Mouse (Mus musculus) left cerebral cortex, adult 9 months (tissue): ENCODE results near the gene Alg3.

Experiments used
- DNase-seq, 2 experiments: peaks; one replicate each; pipeline ENCODE4 v3.0.0; 2022; ENCODE audit warnings: low spot score in 2 of 2

Gene Alg3

DNA sequence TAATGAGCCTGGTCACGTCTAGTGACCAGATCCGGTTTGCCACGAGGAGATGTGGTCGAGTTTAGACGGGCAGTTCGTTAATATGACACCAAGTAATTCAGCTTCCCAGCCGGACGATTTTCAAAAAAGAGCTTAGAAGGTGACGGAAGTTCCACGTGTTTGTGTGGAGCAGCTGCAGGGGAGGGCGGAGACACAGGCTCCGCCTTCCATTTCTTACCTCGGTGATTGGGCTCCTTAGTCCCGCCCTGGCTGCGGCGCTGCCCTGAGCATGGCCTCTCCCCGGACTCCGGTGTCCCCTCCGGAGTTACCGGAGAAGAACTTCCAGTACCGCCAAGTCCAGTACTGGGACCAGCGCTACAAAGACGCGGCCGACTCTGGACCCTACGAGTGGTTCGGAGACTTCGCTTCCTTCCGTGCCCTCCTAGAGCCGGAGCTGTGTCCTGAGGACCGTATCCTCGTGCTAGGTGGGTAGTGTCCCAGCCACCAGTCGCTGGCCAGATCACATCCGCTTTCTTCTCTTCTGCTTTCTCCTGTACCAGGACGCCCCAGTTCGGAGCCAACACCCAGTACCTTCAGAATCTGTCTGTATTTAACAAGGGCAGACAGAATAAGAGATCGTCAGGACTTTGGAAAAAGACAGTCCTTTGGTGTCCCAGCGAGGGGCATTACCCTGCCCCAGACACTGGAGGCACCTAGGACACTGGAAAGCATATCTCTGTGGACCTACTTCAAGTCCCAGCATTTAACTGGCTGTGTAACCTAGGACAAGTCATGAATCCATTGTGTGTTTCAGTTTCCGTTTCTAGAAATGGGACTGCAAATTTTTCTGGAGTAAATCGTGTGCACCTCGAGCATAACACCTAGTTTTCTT lies at the start of gene Alg3, which contains the start of the genes Eef1akmt4 and Gm49333:
Gene Alg3 (minus strand): TSS at position 379 of the 871 bp plus-strand sequence.
Gene Eef1akmt4 (plus strand): TSS at position 237 of the 871 bp plus-strand sequence.
Gene Gm49333 (plus strand): TSS at position 254 of the 871 bp plus-strand sequence.
- DNase-seq = peak in 1 of 2 experiments; percentile 78

DNA sequence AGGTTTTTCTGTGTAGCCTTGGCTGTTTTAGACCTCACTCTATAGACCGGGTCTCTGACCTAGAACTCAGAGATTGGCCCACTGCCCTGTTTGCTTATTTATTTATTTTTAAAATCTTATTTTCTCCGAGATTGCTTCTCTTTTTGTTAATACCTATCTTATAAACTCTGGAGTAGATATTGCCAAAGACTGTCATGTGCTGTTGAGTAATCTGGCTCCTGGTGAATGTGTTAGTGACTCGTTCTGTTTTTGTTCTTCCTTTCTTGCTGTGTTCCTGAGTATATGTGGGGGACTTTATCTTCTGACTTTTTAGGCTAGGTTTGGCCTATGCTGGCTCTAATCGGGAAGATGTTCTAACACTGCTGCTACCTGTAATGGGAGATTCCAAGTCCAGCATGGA lies 46.1 kb upstream of the Alg3 start:
- no peak for DNase-seq

DNA sequence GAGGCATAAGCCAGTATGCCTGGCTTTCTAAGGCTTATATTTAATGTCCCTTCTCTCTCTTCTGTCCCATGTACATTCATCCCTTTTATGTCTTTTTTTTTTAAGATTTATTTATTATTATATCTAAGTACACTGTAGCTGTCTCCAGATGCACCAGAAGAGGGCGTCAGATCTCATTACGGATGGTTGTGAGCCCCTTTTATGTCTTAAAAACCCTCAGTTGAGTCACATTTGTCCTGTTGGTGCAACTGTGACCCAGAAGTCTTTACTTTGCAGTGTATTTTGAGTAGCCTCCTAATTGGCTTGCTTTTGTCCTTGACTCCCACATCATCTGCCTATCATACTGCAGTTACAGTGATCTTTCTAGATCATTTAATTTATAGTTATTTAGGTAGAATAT lies 41.8 kb upstream of the Alg3 start:
- no peak for DNase-seq

DNA sequence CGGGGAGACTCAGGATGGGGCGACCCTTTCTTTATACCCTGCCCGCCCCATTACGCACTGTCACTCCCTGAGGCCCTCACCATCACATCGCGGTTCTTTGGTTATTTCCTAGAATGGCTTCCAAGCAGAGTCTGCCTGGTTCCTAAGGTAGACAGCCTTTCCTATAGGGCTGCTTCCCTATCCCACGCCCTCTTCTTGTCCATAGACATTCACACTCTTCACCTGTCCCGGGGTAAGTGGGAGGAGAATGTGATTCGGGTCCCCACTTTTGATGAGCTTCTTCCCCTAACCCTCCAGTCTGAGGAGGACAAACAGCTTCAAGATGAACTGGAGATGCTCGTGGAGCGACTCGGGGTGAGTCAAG lies 40.4 kb upstream of the Alg3 start:
- no peak for DNase-seq

DNA sequence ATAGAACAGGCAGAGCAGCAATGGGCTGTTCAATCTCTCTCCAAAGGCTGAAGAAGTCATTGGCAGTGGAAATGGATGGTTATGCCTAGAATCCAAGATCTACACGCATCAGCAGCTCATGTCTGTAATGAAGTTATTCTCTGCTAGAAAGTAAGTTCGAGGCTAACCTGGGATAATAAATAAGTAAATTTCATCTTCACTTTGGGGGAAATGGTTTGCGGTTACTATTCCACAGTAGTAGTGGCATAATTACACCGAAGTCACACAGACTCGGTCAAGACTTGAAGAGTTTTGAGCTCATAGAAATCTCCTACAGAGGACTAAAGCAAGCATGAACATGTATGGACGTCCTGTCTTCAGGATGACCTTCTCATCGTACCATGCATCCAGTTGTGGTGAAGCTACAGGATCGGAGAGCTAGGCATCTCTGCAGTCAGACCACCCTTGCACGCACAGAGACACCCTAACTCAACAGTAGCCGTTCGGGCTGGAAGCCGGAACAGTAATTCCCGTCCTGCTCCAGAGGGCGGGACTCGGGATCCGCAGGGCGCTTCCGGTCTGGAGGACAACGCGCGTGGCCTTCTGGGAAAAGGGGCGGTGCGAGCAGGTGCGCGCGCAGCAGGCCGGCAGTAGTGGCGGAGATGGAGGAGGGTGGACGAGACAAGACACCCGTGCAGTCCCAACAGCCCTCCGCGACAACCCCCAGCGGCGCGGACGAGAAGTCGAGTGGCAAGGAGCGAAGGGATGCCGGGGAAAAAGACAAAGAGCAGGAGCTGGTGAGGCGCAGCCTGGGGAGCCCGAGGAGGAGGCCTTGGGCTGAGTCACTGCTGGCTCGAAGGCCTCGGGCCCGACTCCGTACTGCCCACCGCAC lies 39.8 kb upstream of the Alg3 start, which contains the start of gene Psmd2:
Gene Psmd2 (plus strand): TSS at position 577 of the 871 bp plus-strand sequence.
- DNase-seq = peak; percentile 79 to 95

DNA sequence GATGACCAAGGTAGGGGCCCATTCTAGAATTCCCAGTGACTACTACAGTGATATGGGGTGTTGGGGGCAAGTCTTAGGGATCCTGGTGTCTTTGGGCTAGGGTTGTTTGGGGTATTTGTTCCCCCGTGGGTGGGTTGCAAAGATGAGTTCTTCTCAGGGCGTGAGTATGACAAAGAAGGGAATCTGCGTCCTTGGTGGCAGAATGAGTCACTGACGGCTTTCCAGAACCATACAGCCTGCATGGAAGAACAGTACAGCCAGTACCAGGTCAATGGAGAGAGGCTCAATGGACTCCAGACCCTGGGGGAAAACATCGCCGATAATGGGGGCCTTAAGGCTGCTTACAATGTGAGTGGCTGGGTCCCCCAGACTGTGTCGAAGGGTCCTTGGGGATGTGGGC lies 32.4 kb upstream of the Alg3 start:
- DNase-seq = no peak

DNA sequence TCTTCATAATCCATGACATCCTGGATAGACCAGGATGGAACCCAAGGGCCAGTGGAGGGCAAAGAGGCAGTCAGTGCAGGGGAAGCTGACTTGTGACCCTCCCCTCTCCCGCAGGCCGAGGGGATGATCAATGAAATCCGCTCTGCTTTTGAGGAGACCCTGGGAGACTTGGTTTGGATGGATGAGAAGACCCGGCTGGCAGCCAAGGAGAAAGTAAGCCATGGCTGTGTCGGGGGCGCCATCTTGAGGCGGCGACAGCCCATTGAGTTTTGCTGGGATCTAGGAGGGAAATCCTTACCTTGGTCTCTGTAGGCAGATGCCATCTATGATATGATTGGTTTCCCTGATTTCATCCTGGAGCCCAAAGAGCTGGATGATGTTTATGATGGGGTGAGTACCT lies 30.6 kb upstream of the Alg3 start:
- peak in 1 of 2 experiments; percentile 77 for DNase-seq

DNA sequence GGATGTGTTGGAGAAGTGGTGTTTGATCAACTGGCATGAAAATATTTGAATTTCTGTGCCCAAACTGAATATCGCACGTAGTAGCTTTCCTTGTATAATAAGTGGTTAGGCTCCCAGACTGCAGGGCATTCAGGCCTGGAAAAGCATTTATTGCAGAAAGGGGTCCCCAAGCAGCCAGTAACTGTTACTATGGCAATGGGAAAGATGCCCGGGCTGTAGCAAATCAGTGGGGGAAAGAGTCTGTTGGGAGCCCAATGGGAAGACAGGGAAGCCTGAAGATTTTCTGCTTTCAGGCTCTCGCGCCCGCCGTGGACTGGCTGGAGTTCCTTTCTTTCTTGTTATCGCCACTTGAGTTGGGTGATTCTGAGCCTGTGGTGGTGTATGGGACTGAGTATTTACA lies 26.8 kb upstream of the Alg3 start:
- DNase-seq = peak in 1 of 2 experiments; percentile 33

DNA sequence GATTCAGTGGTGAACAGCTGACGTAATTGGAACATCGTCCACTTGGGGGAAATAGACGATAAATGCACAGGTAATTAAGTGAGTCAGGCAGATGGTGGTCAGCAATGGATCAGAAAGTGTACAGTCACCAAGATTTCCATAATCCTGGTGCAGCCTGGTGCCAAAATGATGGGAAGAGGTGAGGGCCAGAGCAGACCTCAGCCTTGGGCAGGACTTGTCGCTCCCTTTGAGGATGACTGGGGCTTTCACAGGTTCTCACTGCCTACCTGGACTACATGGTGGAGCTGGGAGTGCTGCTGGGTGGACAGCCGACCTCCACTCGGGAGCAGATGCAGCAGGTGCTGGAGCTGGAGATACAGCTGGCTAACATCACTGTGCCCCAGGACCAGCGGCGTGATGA lies 25.9 kb upstream of the Alg3 start:
- no peak for DNase-seq

DNA sequence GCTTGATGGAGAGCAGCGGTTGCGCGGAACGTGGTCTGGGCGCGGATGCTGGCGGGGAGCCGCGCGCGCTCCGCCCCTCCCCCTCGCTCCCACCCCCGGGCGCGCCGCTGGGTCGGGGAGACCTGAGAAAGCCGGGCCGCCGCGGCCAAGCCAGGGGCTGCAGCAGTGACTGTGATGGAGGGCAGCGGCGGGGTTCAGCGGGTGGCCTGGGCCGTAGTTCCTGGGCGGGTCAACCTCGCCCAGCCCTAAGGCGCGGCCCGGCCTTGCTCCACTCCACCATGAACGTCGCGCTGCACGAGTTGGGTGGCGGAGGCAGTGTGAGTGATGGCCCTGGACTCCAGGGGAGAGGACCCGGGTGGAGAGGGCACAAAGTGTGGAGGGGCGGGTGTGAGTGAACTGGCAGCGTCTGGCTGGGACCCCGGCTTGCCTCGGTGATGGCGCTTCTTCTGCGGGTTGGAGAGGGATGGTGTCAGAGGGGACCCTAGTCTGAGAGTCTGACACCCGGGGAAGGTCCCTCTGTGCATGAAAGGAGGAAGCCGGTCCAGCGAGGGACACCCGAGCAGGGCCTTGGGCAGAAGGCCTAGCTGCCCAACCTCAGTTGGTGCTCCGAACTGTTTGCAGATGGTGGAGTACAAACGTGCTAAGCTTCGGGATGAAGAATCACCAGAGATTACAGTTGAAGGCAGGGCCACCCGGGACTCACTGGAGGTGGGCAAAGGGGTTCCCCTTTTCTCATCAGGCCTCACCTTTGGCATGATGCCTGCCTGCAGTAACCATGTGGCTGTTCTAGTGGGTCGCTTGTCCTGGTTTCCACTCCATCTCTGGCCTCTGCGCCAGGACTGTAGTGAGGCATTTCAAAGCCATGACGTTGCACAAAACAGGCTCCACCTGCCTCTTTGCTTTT lies 18.4 kb upstream of the Alg3 start, which contains the start of gene Ece2:
Gene Ece2 (plus strand): TSS at position 98 of the 904 bp plus-strand sequence.
- no peak for DNase-seq

DNA sequence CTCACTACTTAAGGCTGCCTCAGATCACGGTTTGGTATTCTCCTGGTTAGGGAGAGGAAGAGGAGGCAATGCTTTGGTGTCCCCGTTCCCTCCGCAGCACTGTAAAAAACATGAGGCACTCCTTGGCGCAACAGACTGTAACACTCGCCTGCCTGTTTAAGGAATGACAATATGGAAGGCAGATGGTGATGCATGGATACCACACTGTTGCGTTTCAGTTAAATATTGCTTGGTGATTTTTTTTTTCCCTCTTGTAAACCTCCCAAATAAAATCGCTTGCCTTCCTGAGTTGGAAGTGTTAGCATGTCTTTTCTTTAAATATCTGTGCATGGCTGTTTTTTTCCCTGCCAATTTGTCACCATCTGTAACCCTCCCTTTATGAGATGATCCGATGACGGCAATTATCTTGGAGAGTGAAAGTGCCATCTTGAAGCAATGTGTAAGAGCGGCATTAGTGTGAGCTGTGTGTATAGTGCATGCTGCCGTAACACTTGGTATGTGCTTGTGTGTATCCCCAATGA lies 17.4 kb upstream of the Alg3 start:
- DNase-seq = peak; percentile 39 to 58

DNA sequence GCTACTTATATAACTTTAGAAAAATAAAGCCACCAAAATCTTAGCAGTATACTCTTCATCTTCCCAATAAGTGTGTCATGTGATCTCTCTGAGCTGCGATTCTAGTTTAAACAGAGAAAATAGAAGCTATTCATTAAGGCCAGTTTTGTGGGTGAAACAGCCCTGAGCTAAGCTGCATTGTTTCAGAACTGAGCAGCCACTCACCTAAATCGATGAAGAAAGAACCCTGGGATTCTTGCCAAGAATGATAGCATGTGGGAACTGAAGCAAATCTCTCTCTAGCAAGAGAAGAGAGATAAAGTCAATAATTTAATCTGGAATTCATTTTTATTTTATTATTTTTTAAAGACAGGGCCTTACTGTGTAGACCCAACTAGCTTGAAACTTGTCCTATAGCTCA lies 11.7 kb upstream of the Alg3 start:
- DNase-seq = no peak

DNA sequence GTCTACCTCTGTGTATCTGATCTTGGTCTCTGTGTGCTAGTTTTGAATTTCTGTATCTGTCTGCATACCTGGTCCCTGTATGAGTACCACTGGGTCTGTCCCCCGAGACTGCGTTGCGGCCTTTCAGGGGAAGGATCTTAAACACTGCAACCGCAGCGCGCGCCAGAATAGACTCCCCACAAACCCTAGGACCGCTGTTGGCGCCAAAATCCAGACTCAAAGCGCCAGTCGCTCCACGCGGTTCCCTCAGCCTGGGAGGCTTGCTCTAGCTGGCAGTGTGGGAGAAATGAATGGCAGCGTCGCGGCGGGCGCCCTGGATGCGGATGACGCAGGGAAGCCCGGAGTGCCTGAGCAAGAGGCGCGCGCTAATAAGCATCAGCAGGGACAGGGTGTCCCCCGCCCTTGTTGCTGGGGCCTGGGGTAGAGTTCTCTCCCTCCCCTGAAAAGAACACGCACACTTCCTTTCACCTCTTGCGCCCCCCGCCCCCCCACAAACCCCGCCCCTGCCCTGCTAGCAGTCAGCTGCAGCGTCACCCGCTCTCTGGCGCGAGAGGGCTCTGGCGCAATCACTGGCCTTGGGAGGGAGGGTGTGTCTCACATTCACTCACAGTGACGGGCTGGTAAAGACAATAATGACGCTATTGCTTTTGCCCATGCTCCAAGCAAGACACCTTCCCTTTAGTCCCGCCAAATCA lies 10.6 kb upstream of the Alg3 start:
- DNase-seq = peak in 1 of 2 experiments; percentile 58

DNA sequence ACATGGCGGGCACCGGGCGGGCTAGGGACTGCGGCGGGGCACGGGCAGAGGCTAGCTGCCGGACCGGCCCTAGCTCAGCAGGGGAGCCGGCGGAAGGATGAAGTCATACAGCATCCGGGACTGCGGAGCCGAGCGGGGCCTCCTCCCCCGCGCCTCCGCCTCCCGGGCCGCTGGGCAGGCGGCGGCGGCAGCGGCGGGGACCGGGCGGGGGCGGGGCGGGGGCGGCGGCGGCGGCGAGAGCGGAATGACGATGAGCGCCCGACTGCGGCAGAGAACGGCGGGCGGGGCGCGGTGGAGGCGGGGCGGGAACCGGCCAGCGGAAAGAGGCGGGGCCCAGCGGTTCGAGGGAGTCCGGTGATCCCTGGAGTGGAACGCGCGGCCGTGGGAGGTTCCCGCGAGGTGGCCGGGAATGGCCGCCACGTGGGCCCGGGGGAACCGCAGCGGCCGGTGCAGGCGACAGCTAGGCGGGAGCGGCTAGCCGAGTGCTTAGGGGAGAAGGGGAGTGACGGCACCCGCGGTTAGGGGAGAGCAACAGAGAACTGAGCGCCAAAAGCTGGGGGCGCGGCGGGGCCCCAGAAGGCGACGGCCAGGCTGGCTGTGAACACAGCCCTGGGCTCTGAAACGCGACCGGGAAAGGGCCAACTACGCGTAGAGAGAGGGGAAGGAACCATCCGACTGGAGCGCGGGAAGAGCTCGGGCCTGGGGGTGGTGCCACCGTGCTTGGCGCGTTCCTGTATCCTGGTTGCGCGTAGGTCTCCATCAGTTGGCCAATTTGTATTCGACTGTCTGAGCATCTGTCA lies 9.9 kb upstream of the Alg3 start, which contains the start of gene Camk2n2:
Gene Camk2n2 (minus strand): TSS at position 97 of the 800 bp plus-strand sequence.
- peak in 1 of 2 experiments; percentile 38 for DNase-seq

DNA sequence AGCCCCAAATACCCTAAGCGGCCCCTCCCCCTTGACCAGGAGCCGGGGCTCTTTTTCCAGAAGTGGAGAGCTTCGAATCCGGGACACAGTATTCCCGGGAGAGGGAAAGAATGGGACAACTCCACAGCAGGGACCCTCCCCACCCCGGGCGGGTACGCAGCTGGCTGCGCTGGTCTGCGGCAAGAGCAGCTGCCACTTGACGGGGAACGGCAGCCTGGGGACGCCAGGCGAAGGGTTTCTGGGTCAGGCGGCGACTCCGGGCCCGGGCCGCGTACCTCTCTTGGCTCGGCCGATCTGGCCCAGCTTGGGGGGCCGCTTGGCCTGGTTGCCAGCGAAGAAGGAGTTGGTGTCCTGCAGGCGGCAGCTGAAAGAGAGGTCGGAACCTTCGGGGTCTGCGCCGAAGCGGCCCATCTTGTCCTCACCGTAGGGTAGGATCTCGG lies 9.2 kb upstream of the Alg3 start:
- no peak for DNase-seq

DNA sequence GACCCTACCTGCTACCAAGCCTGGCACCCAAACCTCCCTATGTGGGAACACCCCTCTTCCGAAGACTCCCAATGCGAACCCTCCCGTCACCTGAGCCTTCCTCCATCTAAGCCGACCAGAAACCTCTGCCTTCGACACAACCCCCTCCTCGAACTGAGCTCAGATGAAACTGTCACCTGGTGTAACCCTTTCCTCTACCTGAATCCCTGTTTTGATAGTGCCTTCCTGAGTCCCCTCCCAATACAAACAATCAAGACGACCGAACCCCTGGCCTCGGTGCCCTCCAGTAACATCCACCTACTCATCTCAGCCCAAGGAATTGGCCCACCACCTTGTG lies 8.8 kb upstream of the Alg3 start:
- DNase-seq = no peak

DNA sequence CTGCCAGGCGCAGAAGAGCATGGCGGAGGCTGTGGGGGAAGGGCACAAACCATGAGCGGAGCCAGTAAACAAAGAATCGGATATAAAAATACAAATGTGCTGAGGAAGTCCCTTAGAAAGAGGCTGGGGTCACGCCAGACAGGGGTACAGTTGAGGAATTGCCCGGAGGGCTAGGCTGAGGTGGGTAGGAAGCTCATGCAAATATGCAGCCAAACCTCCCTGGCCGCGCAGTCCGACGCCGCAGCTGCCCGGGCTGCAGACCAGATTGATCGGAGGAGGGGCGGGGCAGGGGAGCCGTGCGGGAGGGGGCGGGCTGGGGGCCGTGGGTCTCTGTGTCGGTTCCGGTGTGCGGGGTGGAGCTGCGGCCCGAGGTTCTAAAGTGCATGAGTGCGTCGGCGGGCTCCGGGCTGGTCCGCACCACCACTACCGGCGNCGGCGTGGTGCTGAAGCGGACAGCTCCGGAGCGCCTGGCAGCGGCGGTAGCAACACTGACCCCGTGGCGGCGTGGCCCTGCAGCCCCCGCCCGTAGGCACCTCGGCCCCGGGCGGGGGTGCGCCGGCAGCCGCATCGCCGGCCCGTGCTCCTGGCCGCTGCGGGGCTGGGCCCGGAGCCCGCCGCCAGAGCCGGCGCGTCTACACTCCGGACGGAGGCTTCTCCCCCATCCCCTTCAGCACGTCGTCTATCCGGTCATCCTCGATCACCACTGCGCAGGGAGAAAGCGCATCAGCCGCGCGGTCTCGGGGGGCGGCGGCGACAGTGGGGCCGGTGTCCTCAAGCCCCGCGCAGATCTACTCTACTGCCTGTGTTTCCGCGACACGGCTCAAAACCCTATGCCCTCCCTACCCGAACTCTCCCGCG lies 8.2 kb upstream of the Alg3 start:
- no peak for DNase-seq

DNA sequence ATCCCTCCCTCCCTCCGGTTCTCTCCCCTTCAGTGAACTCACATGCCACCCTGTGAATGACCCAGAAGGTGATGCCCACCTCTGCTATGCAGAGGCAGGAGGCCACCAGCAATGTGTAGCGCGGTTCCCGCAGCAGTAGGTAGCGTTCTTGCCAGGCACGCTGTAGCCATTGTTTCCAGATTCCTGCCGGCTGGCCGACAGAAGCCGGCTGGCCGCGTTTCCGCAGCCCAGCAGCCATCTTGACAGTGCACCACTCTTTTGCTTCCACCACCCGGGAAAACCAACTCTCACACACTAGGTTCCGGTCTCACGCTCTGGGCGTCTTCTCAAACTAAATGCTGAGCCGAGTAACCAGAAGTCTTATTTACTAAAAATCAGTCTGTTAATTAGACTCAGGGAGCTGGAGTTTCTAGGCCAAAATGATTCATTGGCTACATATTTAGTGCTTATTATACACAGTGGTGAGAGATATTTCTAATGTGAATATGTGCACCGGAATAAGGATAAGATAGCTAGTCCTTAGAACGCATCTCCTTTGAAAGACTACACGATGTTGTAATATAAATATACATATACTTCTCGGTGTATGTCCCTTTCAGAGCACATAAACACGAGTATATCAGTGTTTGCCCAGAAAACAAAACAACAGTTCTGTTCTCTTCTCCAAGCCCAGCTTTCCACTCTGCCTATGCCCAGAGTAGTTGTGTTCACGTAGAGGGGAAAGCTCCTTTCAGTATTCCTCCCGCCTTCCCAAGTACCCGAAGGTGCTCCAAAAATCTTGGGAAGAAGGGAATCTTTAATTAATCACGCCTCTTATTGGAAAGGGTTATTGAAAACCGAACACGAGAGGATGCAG lies 806 bp downstream of the Alg3 start:
- peak in 1 of 2 experiments; percentile 80 for DNase-seq
